Mouse (Mus musculus) midbrain, embryonic 14.5 days (tissue): Measurements from ENCODE around the gene Tmem114. TPM values are rescaled to one million over a fixed set of nuclear protein-coding genes. Genes with fewer than 3 reads are reported as not detected.

ENCODE experiments used
- polyA plus RNA-seq: library from polyadenylated mRNA; unstranded; fragments of >200 nt; fragmentation: Nextera tagmentation; extraction: Ambion mirVana; gene quantifications from 2 replicates; pipeline ENCODE4 v1.2.1, GENCODE M21; 2014

The Tmem114 gene
- polyA plus RNA-seq, 1 experiment from 2014 or later = not detected

Other genes with a start within 250 kb of the Tmem114 start
- 44.4 and 73.1 TPM in 2 replicates for gene Mettl22, start 45.7 kb upstream of the Tmem114 start, polyA plus RNA-seq
- gene Abat, start 88.3 kb upstream of the Tmem114 start, polyA plus RNA-seq = 44.2 and 51.2 TPM in 2 replicates
- 36.3 and 41.5 TPM in 2 replicates for gene Pmm2, start 212.5 kb upstream of the Tmem114 start, polyA plus RNA-seq
- 16.1 and 17.2 TPM in 2 replicates for gene Tmem186, start 212.6 kb upstream of the Tmem114 start, polyA plus RNA-seq
- 76.4 and 149 TPM in 2 replicates for gene Carhsp1, start 247.0 kb upstream of the Tmem114 start, polyA plus RNA-seq